Mouse (Mus musculus): ENCODE measurements at regions not wholly inside any gene's neighbourhood (a gene's known extent, or its start where the extent isn't known, plus 50 kb on each side); places are given as distances from the start of the nearest gene placed in this dataset.

DNA sequence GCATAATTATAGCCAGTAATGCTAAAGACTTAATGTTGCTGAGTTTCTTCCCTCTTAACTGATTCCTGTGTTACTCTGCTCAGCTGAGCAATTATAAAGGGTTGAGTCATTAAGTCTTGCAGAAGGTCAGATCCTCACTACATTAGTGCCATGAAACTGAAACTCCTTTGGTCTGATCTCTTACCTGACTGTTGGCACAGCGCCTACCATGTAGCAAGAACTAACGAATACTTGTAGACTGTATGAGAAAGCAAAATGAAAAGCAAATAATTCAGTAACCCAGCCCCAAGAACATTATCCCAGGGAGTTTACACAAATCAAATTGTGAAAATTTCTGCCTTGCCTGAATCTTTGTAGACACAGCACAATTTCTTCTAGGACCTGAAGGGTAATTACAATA, 556.5 kb upstream of the Sptlc3 start:
- Histone ChIP-seq H3K9ac (no peak overlapping the region), H3K36me3 (ENCODE audit: insufficient read depth) (no peaks in the 10 kb centered on the region), H3K4me1 (ENCODE audit: insufficient read depth) (no peaks in the 10 kb centered on the region), H3K9me3 (ENCODE audit: low read length) (no peaks in the 10 kb centered on the region), H3K4me3 (ENCODE audit: low read depth, low read length) (no peak overlapping the region), H3K4me2 (ENCODE audit: low read depth) (no peak overlapping the region), H3K27me3 (ENCODE audit: insufficient read depth, low read length) (no peaks in the 10 kb centered on the region), H3K27ac (ENCODE audit: low read depth, low read length) (no peak overlapping the region)
- DNase-seq (no peak), ATAC-seq (no peak)
- WGBS = 68% methylated on average over 2 of the region's 2 CpGs
- no peak for TF ChIP-seq CTCF (IDR thresholded peaks at IDR 0.05; ENCODE audit: low read depth)

DNA sequence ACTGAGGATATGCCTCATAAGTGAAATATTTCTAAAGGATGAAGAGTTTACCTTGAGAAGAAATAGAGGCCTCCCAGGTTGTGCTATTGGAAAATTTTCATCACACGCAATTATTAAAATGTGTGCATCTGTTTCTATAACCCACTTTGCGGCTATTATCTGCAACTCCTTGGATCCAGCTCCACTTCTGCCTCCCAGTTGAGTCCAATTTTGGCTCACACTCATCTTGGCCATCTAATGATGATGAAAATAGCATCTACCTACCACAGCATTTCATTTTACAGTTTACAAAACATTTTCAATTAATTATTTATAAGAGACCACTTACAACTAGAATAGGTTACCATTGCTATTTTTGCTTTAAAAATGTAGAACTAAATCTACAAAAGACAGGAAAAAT, 554.3 kb upstream of the Sptlc3 start:
- DNase-seq = no peak
- no peak for ATAC-seq
- Histone ChIP-seq H3K27me3 (ENCODE audit: insufficient read depth, low read length) (no peaks in the 10 kb centered on the region), H3K4me3 (ENCODE audit: low read depth, low read length) (no peak overlapping the region), H3K4me2 (ENCODE audit: low read depth) (no peak overlapping the region), H3K36me3 (ENCODE audit: insufficient read depth) (no peaks in the 10 kb centered on the region), H3K27ac (ENCODE audit: low read depth, low read length) (no peak overlapping the region), H3K9ac (no peak overlapping the region), H3K4me1 (ENCODE audit: insufficient read depth) (no peaks in the 10 kb centered on the region), H3K9me3 (ENCODE audit: low read length) (no peaks in the 10 kb centered on the region)
- TF ChIP-seq CTCF (IDR thresholded peaks at IDR 0.05; ENCODE audit: low read depth) = no peak
- 85% methylated on average over 2 of the region's 2 CpGs for WGBS

DNA sequence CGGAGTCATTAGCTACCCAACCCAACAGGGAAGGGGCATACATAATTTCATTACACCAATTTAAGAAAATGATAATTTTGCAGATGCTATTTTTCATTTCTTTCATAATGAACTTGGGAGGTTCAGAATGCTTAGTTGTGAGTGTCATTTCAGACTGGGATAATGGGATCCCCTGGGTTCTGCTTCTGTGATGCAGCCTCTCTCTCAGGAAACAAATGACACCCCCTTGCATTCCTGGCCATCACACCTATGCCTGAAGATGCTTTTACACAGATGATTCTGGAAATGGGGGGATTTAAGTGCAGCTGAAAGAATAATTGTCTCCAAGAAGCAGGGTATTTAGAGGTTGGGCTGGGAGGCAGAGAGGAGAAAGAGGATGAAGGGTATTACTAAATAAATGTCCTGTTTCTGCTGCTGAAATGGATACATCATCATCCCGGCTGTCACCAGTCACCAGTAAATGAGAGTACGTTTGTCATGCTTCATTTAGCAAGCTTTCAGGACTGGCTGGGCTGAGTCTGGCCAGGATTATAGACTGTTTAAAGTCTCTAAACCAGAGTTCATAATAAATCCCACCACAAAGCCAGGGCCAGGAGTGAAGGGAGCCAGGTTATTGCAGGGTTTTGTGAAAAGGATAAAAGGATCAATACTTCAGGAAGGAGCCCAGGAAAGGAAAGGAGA, 527.5 kb upstream of the Sptlc3 start:
- ATAC-seq = no peak

DNA sequence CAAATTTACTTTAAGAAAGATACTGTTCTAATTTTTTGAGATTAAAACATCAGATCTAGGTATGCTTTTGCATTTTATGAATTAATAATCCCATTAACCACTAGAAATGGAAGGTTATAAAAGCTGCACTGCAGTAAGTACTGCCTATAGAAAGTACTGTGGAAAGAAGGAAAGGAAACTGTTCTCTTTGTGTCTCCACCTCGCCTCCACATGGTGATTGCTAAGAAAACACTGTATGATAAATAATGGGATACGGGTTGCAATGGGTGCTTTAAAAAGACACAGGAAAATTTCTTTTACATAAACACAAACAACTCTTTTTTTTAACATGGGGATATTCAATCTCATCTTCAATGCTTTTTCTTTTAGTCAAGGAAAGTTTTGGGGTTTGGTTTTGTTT, 519.2 kb upstream of the Sptlc3 start:
- DNase-seq = peak; percentile 11
- TF ChIP-seq CTCF (IDR thresholded peaks at IDR 0.05; ENCODE audit: low read depth) = peak; percentile 30; the same call in 1 of the 2 replicates
- WGBS = 41% methylated on average over 2 of the region's 2 CpGs

More for the DNA sequence above, 527.5 kb upstream of the Sptlc3 start:
- no peak for DNase-seq
- Histone ChIP-seq H3K9ac (no peak overlapping the region), H3K4me2 (ENCODE audit: low read depth) (no peak overlapping the region), H3K9me3 (ENCODE audit: low read length) (no peaks in the 10 kb centered on the region), H3K4me3 (ENCODE audit: low read depth, low read length) (no peak overlapping the region), H3K4me1 (ENCODE audit: insufficient read depth) (no peaks in the 10 kb centered on the region), H3K36me3 (ENCODE audit: insufficient read depth) (no peaks in the 10 kb centered on the region), H3K27me3 (ENCODE audit: insufficient read depth, low read length) (no peaks in the 10 kb centered on the region), H3K27ac (ENCODE audit: low read depth, low read length) (no peak overlapping the region)
- 31% methylated on average over 3 of the region's 3 CpGs for WGBS
- TF ChIP-seq CTCF (IDR thresholded peaks at IDR 0.05; ENCODE audit: low read depth) = no peak

DNA sequence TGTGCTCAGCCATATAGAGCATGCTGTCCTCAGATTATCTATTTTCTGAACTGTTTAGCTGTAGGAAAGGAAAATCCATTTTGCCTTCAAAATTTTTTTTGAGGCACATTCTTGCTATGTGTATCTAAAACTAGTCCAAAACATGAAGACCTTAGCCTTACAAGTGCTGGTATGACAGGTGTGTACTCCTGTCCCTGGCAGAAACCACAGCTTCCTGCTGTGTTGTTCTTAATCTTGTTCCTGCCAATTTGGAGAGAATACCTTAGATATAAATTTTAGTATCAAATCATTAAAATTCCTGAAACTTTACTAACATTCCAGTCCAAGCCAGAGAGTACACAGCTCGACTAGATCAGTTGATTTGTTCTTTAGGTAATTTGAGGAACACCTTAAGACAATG, 503.7 kb upstream of the Sptlc3 start:
- no peaks in the 10 kb centered on the region for H3K9me3 ChIP-seq (ENCODE audit: low read length)
- no peak overlapping the region for H3K4me2 ChIP-seq (ENCODE audit: low read depth)
- 47% methylated on average over 1 of the region's 1 CpGs for WGBS
- no peak for TF ChIP-seq CTCF (IDR thresholded peaks at IDR 0.05; ENCODE audit: low read depth)
- H3K4me1 ChIP-seq (ENCODE audit: insufficient read depth) = no peaks in the 10 kb centered on the region
- H3K27me3 ChIP-seq (ENCODE audit: insufficient read depth, low read length) = no peaks in the 10 kb centered on the region
- no peaks in the 10 kb centered on the region for H3K36me3 ChIP-seq (ENCODE audit: insufficient read depth)
- DNase-seq (no peak), ATAC-seq (no peak)
- H3K4me3 ChIP-seq (ENCODE audit: low read depth, low read length) = no peak overlapping the region
- no peak overlapping the region for H3K27ac ChIP-seq (ENCODE audit: low read depth, low read length)
- no peak overlapping the region for H3K9ac ChIP-seq

More for the DNA sequence above, 519.2 kb upstream of the Sptlc3 start:
- Histone ChIP-seq H3K27me3 (ENCODE audit: insufficient read depth, low read length) (no peaks in the 10 kb centered on the region), H3K9me3 (ENCODE audit: low read length) (no peaks in the 10 kb centered on the region), H3K27ac (ENCODE audit: low read depth, low read length) (no peak overlapping the region), H3K9ac (no peak overlapping the region), H3K4me1 (ENCODE audit: insufficient read depth) (no peaks in the 10 kb centered on the region), H3K4me3 (ENCODE audit: low read depth, low read length) (no peak overlapping the region), H3K4me2 (ENCODE audit: low read depth) (no peak overlapping the region), H3K36me3 (ENCODE audit: insufficient read depth) (no peaks in the 10 kb centered on the region)
- ATAC-seq = no peak

DNA sequence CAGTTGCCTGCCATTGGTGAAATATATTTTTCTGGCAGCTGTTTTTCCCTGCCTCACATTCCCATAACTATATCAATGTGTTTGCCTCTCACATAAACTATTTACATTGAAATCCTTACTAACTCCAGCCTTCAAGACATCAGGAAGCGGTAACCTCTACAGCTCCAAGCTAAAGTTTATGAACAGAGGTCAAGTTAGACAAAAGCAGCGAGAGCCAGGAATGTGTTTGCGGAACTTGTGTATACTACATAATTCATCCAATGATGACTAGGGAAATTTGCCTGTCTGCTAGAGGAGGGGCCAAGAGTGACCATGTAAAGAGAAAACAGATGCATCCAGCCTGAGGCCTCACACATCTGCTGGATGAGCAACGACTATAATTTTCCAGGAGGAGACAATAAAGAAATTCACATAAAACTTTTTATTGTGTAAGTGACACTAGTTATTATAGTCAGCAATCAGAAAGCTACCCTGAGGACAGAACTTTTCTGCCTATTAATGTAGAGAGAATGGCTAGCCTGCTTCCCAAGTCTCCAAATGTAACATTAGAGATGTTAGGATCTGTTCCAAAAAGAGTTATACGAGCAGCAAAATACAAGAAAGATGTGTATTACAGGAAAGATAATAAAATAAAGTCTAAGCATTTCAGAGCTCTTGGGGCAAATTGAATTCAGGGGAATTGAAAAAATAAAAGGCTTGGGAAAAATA, 461.5 kb upstream of the Sptlc3 start:
- H3K4me1 ChIP-seq (ENCODE audit: insufficient read depth) = no peaks in the 10 kb centered on the region

DNA sequence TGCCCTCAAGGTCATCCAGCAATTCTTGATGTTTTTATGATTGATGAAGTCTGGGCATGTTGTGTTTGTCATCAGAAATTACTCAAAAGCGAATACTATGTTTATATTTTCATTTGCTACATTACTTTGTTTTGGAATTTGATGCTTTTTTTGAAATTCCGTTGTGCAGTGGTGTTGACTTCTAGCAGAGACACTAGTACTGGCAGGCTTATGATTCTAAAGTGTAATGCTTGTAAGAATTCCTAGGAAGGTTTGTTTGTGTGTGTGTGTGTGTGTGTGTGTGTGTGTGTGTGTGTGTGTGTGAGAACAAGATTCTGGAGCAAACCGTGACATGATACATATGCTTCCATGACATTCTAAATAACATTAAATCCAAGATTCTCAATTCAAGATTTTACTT, 458.9 kb upstream of the Sptlc3 start:
- no peak for ATAC-seq
- WGBS = 89% methylated on average over 3 of the region's 3 CpGs
- no peak for TF ChIP-seq CTCF (IDR thresholded peaks at IDR 0.05; ENCODE audit: low read depth)
- H3K4me2 ChIP-seq (ENCODE audit: low read depth) = no peak overlapping the region
- H3K9me3 ChIP-seq (ENCODE audit: low read length) = no peaks in the 10 kb centered on the region
- H3K27ac ChIP-seq (ENCODE audit: low read depth, low read length) = no peak overlapping the region
- H3K36me3 ChIP-seq (ENCODE audit: insufficient read depth) = no peaks in the 10 kb centered on the region
- H3K27me3 ChIP-seq (ENCODE audit: insufficient read depth, low read length) = no peaks in the 10 kb centered on the region
- H3K4me3 ChIP-seq (ENCODE audit: low read depth, low read length) = no peak overlapping the region
- DNase-seq = no peak
- no peaks in the 10 kb centered on the region for H3K4me1 ChIP-seq (ENCODE audit: insufficient read depth)
- H3K9ac ChIP-seq = no peak overlapping the region

More for the DNA sequence above, 461.5 kb upstream of the Sptlc3 start:
- H3K27me3 ChIP-seq (ENCODE audit: insufficient read depth, low read length) = no peaks in the 10 kb centered on the region
- no peak for TF ChIP-seq CTCF (IDR thresholded peaks at IDR 0.05; ENCODE audit: low read depth)
- no peak overlapping the region for H3K27ac ChIP-seq (ENCODE audit: low read depth, low read length)
- H3K36me3 ChIP-seq (ENCODE audit: insufficient read depth) = no peaks in the 10 kb centered on the region
- no peak overlapping the region for H3K4me3 ChIP-seq (ENCODE audit: low read depth, low read length)
- H3K4me2 ChIP-seq (ENCODE audit: low read depth) = no peak overlapping the region
- no peak overlapping the region for H3K9ac ChIP-seq
- H3K9me3 ChIP-seq (ENCODE audit: low read length) = no peaks in the 10 kb centered on the region
- ATAC-seq (no peak), DNase-seq (no peak)
- whole genome bisulfite sequencing = 84% methylated on average over 5 of the region's 5 CpGs

Measured in forebrain, postnatal 0 days (tissue).